Mouse (Mus musculus) adrenal gland, postnatal 36 days (tissue): Measurements from ENCODE around the gene Olfr591. TPM values are rescaled to one million over a fixed set of nuclear protein-coding genes. Genes with fewer than 3 reads are reported as not detected.
"Not testable (repeated sequence)": the region's sequence is repeated elsewhere in the genome, so short reads cannot be mapped to it uniquely, and the experiment has no call there.

ENCODE experiments used
- DNase-seq, 2 experiments: peaks; one replicate each; pipeline ENCODE4 v3.0.0; 2021; ENCODE audit warnings: mixed read lengths in 1 of 2
- long read RNA-seq, 2 experiments: library from polyadenylated mRNA; stranded (forward); transcript quantifications; one replicate each; pipeline ENCODE4 v2.0.0; 2021; ENCODE audit warnings: borderline sequencing depth in 2 of 2
- total RNA-seq, 2 experiments: library from RNA; stranded (reverse); gene quantifications; 2 replicates each; pipeline ENCODE4 v1.2.3; 2021

The Olfr591 gene
- total RNA-seq: not detected
- long read RNA-seq, experiment 1: 0 reads
- long read RNA-seq, experiment 2: 0 reads

DNA sequence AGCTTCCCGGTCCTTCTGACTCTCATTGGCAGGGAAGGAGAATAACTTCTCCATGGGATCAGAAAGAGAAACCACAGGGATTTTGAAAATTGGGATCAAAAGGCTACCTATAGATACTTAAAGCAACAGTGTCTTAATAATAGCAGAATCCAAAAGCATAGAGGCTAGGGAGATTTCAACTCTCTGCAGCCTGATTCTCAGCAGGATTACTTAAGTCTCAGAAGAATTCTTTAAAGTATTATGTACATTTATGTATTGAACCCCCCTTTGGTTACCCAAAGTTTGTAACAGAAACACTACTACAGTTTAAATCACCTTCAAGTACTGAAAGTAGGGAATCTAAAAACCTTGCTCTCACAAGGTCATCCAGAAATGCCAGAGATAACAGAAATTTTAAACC is at the start of gene Olfr591:
Gene Olfr591, minus strand, starts transcription at position 101 of the 400 bp plus-strand sequence.
- DNase-seq: no peak

DNA sequence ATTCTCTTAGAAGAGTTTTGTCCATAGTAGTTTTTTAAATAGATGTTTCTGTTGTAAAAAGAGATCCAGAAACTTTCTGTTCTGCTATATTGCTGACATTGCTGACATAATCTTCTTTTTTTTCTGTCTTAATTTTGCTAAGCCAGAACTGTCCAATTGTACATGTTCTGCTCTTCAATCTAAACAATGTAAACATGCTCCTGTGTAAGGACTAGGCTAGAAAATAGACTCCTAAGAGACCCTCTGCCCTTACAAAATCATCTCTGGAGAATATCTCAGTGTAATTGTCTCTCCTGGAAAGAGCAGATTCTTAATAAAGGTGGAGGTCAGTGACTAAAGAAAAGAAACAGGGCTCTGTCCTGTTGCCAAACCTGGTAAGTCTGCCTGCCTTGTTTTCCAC is 38.6 kb upstream of the Olfr591 start, which contains the start of gene Olfr594:
Gene Olfr594, plus strand, starts transcription at position 301 of the 400 bp plus-strand sequence.
- no peak for DNase-seq

DNA sequence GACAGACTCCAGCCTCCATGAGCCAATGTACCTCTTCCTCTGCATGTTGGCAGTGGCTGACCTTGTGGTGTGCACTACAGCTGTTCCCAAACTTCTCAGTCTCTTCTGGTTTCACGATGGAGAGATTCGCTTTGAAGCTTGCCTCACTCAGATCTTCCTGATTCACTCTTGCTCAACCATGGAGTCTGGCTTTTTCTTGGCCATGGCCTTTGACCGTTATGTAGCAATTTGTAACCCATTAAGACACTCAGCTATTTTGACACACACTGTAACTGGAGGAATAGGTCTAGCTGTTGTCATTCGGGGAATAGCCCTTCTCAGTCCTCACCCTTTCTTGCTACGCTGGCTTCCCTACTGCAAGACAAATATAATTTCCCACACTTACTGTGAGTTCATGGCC is 33.9 kb upstream of the Olfr591 start:
- not testable (repeated sequence) for DNase-seq

DNA sequence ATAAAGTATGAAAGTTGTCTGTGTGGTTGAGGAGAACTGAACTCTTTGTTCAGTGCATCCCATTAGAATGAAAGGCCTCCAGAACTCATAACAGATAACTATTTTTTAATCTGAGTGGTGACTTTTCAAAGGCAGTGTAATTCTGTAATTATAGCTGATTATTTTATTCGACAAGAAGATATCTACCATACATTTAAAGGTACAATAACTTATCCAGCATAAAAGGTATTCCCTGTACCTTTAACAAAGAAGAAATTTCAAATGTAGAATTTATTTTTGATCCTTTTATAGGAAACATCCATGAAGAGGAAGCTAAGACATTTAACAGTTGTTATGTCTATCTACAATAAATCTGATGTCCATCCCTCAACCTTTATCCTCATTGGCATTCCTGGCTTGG is 33.4 kb upstream of the Olfr591 start, which contains the start of gene Olfr593:
Gene Olfr593, plus strand, starts transcription at position 301 of the 400 bp plus-strand sequence.
- no peak for DNase-seq

DNA sequence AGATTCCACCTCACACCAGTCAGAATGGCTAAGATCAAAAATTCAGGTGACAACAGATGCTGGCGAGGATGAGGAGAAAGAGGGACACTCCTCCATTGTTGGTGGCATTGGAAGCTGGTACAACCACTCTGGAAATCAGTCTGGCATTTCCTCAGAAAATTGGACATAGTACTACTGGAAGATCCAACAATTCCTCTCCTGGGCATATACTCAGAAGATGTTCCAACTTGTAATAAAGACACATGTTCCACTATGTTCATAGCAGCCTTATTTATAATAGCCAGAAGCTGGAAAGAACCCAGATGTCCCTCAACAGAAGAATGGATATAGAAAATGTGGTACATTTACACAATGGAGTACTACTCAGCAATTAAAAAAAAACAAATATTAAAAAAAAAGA is 6.4 kb upstream of the Olfr591 start, which contains the start of gene Olfr592:
Gene Olfr592, plus strand, starts transcription at position 301 of the 400 bp plus-strand sequence.
- not testable (repeated sequence) for DNase-seq

DNA sequence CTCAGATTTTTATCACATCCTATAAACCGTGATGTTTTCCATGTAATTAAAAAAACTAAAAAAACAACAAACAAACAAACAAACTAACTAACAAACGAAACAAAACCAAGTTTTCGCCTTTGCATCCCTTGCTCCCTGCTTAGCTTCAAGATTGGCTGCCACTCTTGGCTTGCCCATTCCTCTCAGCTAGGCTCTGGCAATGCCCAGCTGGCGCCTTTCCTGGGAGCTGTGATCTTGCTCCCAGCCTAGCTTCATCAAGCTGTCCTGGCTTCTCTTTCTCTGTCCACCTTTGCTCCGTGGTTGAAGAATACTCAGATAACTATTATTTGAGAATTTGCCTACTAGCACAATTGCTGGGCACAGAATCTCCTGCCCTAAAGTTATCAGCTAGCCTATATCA is 8.4 kb downstream of the Olfr591 start:
- no peak for DNase-seq

DNA sequence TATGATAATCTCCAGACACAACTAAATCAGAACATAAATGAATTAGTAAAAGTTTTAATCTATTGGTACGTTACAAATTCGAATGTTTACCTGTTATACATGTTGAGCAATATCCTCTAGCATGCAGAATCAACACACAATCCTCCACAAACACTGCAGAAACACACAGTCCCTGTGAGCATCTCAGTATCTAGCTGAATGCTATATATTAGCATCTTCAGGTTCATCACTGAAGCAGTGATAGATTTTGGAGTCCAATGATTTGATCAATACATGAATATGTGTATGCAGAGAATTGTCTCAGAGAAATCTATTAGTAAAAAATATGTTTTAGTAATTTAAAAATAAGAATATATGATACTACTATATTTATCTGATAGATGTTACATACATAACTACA is 21.9 kb downstream of the Olfr591 start, which contains the start of gene Olfr589:
Gene Olfr589, minus strand, starts transcription at position 101 of the 400 bp plus-strand sequence.
- DNase-seq: no peak

DNA sequence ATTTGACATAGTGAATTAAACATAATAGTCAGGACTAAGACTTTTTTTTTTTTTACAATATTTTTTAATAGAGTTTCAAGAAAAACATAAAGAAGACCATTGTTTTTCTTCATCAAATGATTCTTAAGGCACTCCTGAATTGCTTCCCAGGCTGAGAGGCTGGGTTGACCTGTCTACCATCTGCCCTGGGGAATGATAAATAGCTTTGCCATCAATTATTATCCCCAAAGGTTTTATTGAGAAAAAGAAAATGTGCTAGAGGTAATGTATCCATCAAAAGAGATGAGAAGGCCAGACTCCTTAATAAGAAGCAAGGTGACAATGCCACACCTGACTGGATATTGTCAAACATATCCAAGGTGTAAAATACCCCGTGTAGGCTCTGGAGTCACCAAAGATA is 37.6 kb downstream of the Olfr591 start, which contains the start of gene Olfr588-ps1:
Gene Olfr588-ps1, plus strand, starts transcription at position 301 of the 400 bp plus-strand sequence.
- no peak for DNase-seq

DNA sequence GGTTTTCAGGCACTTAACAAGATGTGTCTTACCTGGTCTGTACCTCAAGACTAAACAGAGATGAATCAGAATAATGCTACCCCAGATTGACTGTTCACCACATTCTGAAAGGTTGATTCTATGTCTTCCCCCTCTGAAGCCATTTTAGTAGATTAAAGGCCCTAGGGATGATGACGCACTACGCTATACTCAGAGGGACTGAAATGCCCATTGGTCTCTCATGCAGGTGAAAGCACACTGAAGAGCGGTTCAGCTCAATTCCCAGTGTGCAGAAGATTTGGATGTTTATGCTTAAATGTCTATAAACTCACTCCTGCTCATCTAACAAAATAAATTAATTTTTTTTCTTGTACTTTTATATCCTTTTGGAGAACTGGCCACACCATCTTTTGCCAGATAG is 52.6 kb downstream of the Olfr591 start, which contains the start of gene Olfr586:
Gene Olfr586, minus strand, starts transcription at position 101 of the 400 bp plus-strand sequence.
- DNase-seq: no peak

DNA sequence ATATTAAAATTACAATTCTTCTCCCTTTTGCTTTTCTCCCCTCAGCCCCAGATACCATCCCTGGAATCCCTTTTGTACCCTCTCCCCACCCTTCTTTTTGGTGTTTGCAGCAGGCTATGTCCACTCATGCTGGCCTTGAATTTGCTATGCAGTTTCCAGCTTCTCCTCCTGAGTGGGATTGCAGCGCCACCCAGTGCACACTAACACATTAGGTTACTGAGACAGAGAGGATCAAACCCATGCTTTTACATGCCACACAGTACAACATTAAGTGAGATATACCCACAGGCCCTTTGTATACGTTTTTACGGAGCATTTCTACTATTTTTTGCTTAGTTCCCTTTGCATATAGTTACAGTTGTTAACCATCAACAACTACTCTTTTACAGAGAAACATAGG is 58.7 kb downstream of the Olfr591 start:
- no peak for DNase-seq

Other genes starting within 250 kb of the Olfr591 start
- not detected for gene Olfr573-ps1, start 235.8 kb downstream of the Olfr591 start, total RNA-seq
- not detected for gene Olfr574, start 229.9 kb downstream of the Olfr591 start, total RNA-seq
- gene Olfr575, start 219.6 kb downstream of the Olfr591 start, total RNA-seq: not detected
- not detected for gene Olfr576, start 215.7 kb downstream of the Olfr591 start, total RNA-seq
- gene Olfr577, start 202.4 kb downstream of the Olfr591 start, total RNA-seq: not detected
- gene Olfr578, start 189.0 kb downstream of the Olfr591 start, total RNA-seq: not detected
- gene Olfr582, start 140.3 kb downstream of the Olfr591 start, total RNA-seq: not detected
- gene Olfr583, start 127.0 kb downstream of the Olfr591 start, total RNA-seq: not detected
- not detected for gene Olfr584, start 96.5 kb downstream of the Olfr591 start, total RNA-seq
- gene Olfr585, start 80.6 kb downstream of the Olfr591 start, total RNA-seq: not detected
- not detected for gene Olfr586, start 52.7 kb downstream of the Olfr591 start, total RNA-seq
- gene Olfr588-ps1, start 37.5 kb downstream of the Olfr591 start, total RNA-seq: not detected
- not detected for gene Olfr589, start 22.0 kb downstream of the Olfr591 start, total RNA-seq
- not detected for gene Olfr592, start 6.5 kb upstream of the Olfr591 start, total RNA-seq
- not detected for gene Olfr593, start 33.5 kb upstream of the Olfr591 start, total RNA-seq
- gene Olfr594, start 38.7 kb upstream of the Olfr591 start, total RNA-seq: not detected
- not detected for gene Usp17ld, start 74.2 kb upstream of the Olfr591 start, total RNA-seq
- gene Olfr596, start 127.3 kb upstream of the Olfr591 start, total RNA-seq: not detected
- gene Olfr597, start 138.0 kb upstream of the Olfr591 start, total RNA-seq: not detected
- not detected for gene Olfr598, start 145.2 kb upstream of the Olfr591 start, total RNA-seq
- gene Olfr599, start 157.6 kb upstream of the Olfr591 start, total RNA-seq: not detected
- gene Olfr600, start 171.3 kb upstream of the Olfr591 start, total RNA-seq: not detected
- gene Olfr601, start 184.3 kb upstream of the Olfr591 start, total RNA-seq: not detected
- gene Olfr603, start 207.8 kb upstream of the Olfr591 start, total RNA-seq: not detected
- not detected for gene Usp17lc, start 236.7 kb upstream of the Olfr591 start, total RNA-seq